Mouse (Mus musculus) heart, embryonic 14.5 days (tissue): Measurements from ENCODE around the gene U2af2. TPM values are rescaled to one million over a fixed set of nuclear protein-coding genes. Genes with fewer than 3 reads are reported as not detected.

ENCODE experiments used
- ATAC-seq: fragments of 200-750 bp; cut with Nextera tagmentation; 2 replicates; pipeline ENCODE4 v1.8.0; 2017; ENCODE audit warnings: low read depth, moderate TSS enrichment; ENCODE audit not compliant: insufficient number of reproducible peaks, insufficient read depth, low FRiP score
- H3K27ac ChIP-seq, 2 experiments: fragments of 200-500 bp in 1 of 2; fragments of 300-500 bp in 1 of 2; sonication (generic) in 1 of 2; replicated peaks in 1 of 2; 2 replicates each; pipeline ENCODE4 v1.5.1; 2012 to 2014; ENCODE audit warnings: low read depth in 2 of 2, low read length in 2 of 2, control low read depth in 1 of 2, mild to moderate bottlenecking in 1 of 2, mixed read lengths in 1 of 2; ENCODE audit not compliant: control insufficient read depth in 1 of 2, insufficient read depth in 1 of 2
- H3K27me3 ChIP-seq: fragments of 300-500 bp; sonication (generic); 2 replicates; pipeline ENCODE4 v1.6.1; 2014; ENCODE audit warnings: mild to moderate bottlenecking, low read length, control low read depth; ENCODE audit not compliant: control insufficient read depth, insufficient read depth
- H3K36me3 ChIP-seq: fragments of 300-500 bp; sonication (generic); 2 replicates; pipeline ENCODE4 v1.6.1; 2014; ENCODE audit warnings: mild to moderate bottlenecking, control low read depth, low read length, mixed read lengths; ENCODE audit not compliant: control insufficient read depth, insufficient read depth
- H3K4me1 ChIP-seq, 2 experiments: fragments of 200-500 bp in 1 of 2; fragments of 300-500 bp in 1 of 2; sonication (generic) in 1 of 2; 2 replicates each; pipeline ENCODE4 v1.6.1; 2012 to 2014; ENCODE audit warnings: low read length in 2 of 2, control low read depth in 1 of 2, mixed read lengths in 1 of 2; ENCODE audit not compliant: control insufficient read depth in 2 of 2, insufficient read depth in 2 of 2
- H3K4me2 ChIP-seq: fragments of 300-500 bp; sonication (generic); 2 replicates; pipeline ENCODE4 v1.6.1; 2014; ENCODE audit warnings: mild to moderate bottlenecking, low read length
- H3K4me3 ChIP-seq, 2 experiments: fragments of 200-500 bp in 1 of 2; fragments of 300-500 bp in 1 of 2; sonication (generic) in 1 of 2; 2 replicates each; pipeline ENCODE4 v1.5.1; 2012 to 2014; ENCODE audit warnings: low read length in 2 of 2, mild to moderate bottlenecking in 2 of 2, control low read depth in 1 of 2, low read depth in 1 of 2, moderate library complexity in 1 of 2; ENCODE audit not compliant: control insufficient read depth in 1 of 2, insufficient read depth in 1 of 2
- H3K9ac ChIP-seq: fragments of 300-500 bp; sonication (generic); 2 replicates; pipeline ENCODE4 v1.6.1; 2014; ENCODE audit warnings: mild to moderate bottlenecking, low read length
- H3K9me3 ChIP-seq: fragments of 300-500 bp; sonication (generic); 2 replicates; pipeline ENCODE4 v1.6.1; 2016; ENCODE audit warnings: low read length, control low read depth; ENCODE audit not compliant: control insufficient read depth
- WGBS: fragments of 180-500 bp; shearing (Covaris S2); extraction: QIAGEN DNeasy Blood & Tissue Kit; methylation state at CpG from one replicate; pipeline ENCODE4 v1.1.7; 2014; 5-methylcytosine and 5-hydroxymethylcytosine counted together
- polyA plus RNA-seq: library from polyadenylated mRNA; unstranded; fragments of >200 nt; fragmentation: Nextera tagmentation; extraction: Ambion mirVana; gene quantifications from 2 replicates; pipeline ENCODE4 v1.2.1, GENCODE M21; 2014

Gene U2af2
- polyA plus RNA-seq, 1 experiment from 2014 or later, result 66.2 TPM

- Histone ChIP-seq H3K4me1 (peaks cover 2 to 11% of the 10 kb centered on the region in 2 experiments; a peak in 3 of 4 replicates), H3K4me2 (peak overlapping the region; percentile 65), H3K27me3 (no peaks in the 10 kb centered on the region), H3K9ac (peak overlapping the region; percentile 76; the same call in 1 of the 2 replicates), H3K4me3 (peak overlapping the region; percentile 66 to 75; a peak in 3 of 4 replicates), H3K9me3 (no peaks in the 10 kb centered on the region), H3K27ac (peak overlapping the region; percentile 72 to 94; a peak in 3 of 4 replicates), H3K36me3 (peaks cover 41% of the 10 kb centered on the region)
- 71% methylated on average over 8 of the region's 8 CpGs for WGBS
- ATAC-seq, result no peak
Observed at GRCm38 (mm10) chr7:5037467-5037866, 24.5 kb upstream of the U2af2 start.

- H3K4me2 ChIP-seq, result peak within 1 kb of the TSS; percentile 65
- H3K9ac ChIP-seq, result peak within 1 kb of the TSS; percentile 76
- peak within 1 kb of the TSS; percentile 66 to 75 for H3K4me3 ChIP-seq
- ATAC-seq, result peak; percentile 92
- H3K27ac ChIP-seq, result peak within 1 kb of the TSS; percentile 86 to 94
- no peaks in the 10 kb centered on the region for H3K27me3 ChIP-seq
- no peaks in the 10 kb centered on the region for H3K9me3 ChIP-seq
- peaks cover 2 to 11% of the 10 kb centered on the region in 2 experiments; a peak in 3 of 4 replicates for H3K4me1 ChIP-seq
- H3K36me3 ChIP-seq, result peaks cover 34% of the 10 kb centered on the region
- under 1% methylated on average over 48 of the region's 48 CpGs for WGBS
Observed at GRCm38 (mm10) chr7:5038109-5038732, 23.7 kb upstream of the U2af2 start, which contains the start of gene Zfp784. Gene Zfp784 (minus strand): TSS chr7:5038446.

- peak overlapping the region in 1 of 2 experiments; percentile 94; a peak in 1 of 4 replicates for H3K27ac ChIP-seq
- no peak for ATAC-seq
- H3K4me3 ChIP-seq, result peak overlapping the region; percentile 66 to 75; a peak in 3 of 4 replicates
- peaks cover 2 to 11% of the 10 kb centered on the region in 2 experiments; a peak in 3 of 4 replicates for H3K4me1 ChIP-seq
- no peaks in the 10 kb centered on the region for H3K9me3 ChIP-seq
- 30% methylated on average over 5 of the region's 5 CpGs for WGBS
- H3K36me3 ChIP-seq, result peaks cover 27% of the 10 kb centered on the region
- H3K4me2 ChIP-seq, result peak overlapping the region; percentile 65
- peak overlapping the region; percentile 76 for H3K9ac ChIP-seq
- H3K27me3 ChIP-seq, result no peaks in the 10 kb centered on the region
Observed at GRCm38 (mm10) chr7:5038940-5039339, 23.0 kb upstream of the U2af2 start.

GRCm38 (mm10) chr7:5044981-5045380 is 17.0 kb upstream of the U2af2 start:
- no peak overlapping the region for H3K4me2 ChIP-seq
- H3K36me3 ChIP-seq, result peaks cover 4% of the 10 kb centered on the region; the same call in 1 of the 2 replicates
- 51% methylated on average over 2 of the region's 2 CpGs for WGBS
- H3K27ac ChIP-seq, result no peak overlapping the region
- H3K27me3 ChIP-seq, result no peaks in the 10 kb centered on the region
- H3K9me3 ChIP-seq, result no peaks in the 10 kb centered on the region
- no peak overlapping the region for H3K9ac ChIP-seq
- no peak for ATAC-seq
- H3K4me3 ChIP-seq, result no peak overlapping the region
- no peaks in the 10 kb centered on the region for H3K4me1 ChIP-seq

GRCm38 (mm10) chr7:5046112-5046511 is 15.8 kb upstream of the U2af2 start:
- peaks cover 3 to 7% of the 10 kb centered on the region in 2 experiments; a peak in 3 of 4 replicates for H3K4me1 ChIP-seq
- no peak for ATAC-seq

GRCm38 (mm10) chr7:5047313-5047712 is 14.6 kb upstream of the U2af2 start:
- H3K4me2 ChIP-seq, result no peak overlapping the region

More at GRCm38 (mm10) chr7:5046112-5046511, 15.8 kb upstream of the U2af2 start:
- H3K9me3 ChIP-seq, result no peaks in the 10 kb centered on the region
- no peak overlapping the region for H3K4me2 ChIP-seq
- no peak overlapping the region for H3K4me3 ChIP-seq
- WGBS, result 64% methylated on average over 2 of the region's 2 CpGs
- H3K9ac ChIP-seq, result no peak overlapping the region
- peaks cover 4% of the 10 kb centered on the region; the same call in 1 of the 2 replicates for H3K36me3 ChIP-seq
- no peak overlapping the region for H3K27ac ChIP-seq
- H3K27me3 ChIP-seq, result no peaks in the 10 kb centered on the region

GRCm38 (mm10) chr7:5051193-5052192 is 10.4 kb upstream of the U2af2 start, which contains the start of gene Zfp580:
Gene Zfp580 (plus strand): TSS chr7:5051538.
- H3K4me1 ChIP-seq, result peaks cover 9 to 32% of the 10 kb centered on the region in 2 experiments
- H3K27ac ChIP-seq, result peak within 1 kb of the TSS in 1 of 2 experiments; percentile 55; a peak in 2 of 4 replicates
- peak within 1 kb of the TSS; percentile 67 to 77 for H3K4me3 ChIP-seq
- peak within 1 kb of the TSS; percentile 94 for H3K4me2 ChIP-seq
- ATAC-seq, result peak; percentile 78
- WGBS, result 2% methylated on average over 65 of the region's 65 CpGs
- peaks cover 48% of the 10 kb centered on the region for H3K27me3 ChIP-seq
- H3K9me3 ChIP-seq, result no peaks in the 10 kb centered on the region
- no peaks in the 10 kb centered on the region for H3K36me3 ChIP-seq
- H3K9ac ChIP-seq, result peak within 1 kb of the TSS; percentile 86

More at GRCm38 (mm10) chr7:5047313-5047712, 14.6 kb upstream of the U2af2 start:
- Histone ChIP-seq H3K27me3 (peaks cover 6% of the 10 kb centered on the region), H3K27ac (no peak overlapping the region), H3K36me3 (no peaks in the 10 kb centered on the region), H3K9me3 (no peaks in the 10 kb centered on the region), H3K4me3 (no peak overlapping the region), H3K9ac (no peak overlapping the region), H3K4me1 (peaks cover 4 to 13% of the 10 kb centered on the region in 2 experiments)
- ATAC-seq, result no peak
- WGBS, result 15% methylated on average over 2 of the region's 2 CpGs
